Mouse (Mus musculus) forebrain, embryonic 16.5 days (tissue): Measurements from ENCODE around the gene Hsd3b4. TPM values are rescaled to one million over a fixed set of nuclear protein-coding genes. Genes with fewer than 3 reads are reported as not detected.
"Not testable (repeated sequence)": the region's sequence is repeated elsewhere in the genome, so short reads cannot be mapped to it uniquely, and the experiment has no call there.

ENCODE experiments used
- ATAC-seq: fragments of 200-750 bp; cut with Nextera tagmentation; 2 replicates; pipeline ENCODE4 v1.8.0; 2017; ENCODE audit warnings: mild to moderate bottlenecking, moderate library complexity
- H3K27ac ChIP-seq: fragments of 300-500 bp; sonication (generic); 2 replicates; pipeline ENCODE4 v1.5.1; 2014; ENCODE audit warnings: low read length, control low read depth
- H3K27me3 ChIP-seq: fragments of 300-500 bp; sonication (generic); replicated peaks from 2 replicates; pipeline ENCODE4 v1.6.1; 2014; ENCODE audit warnings: low read length; ENCODE audit not compliant: control insufficient read depth, insufficient read depth
- H3K36me3 ChIP-seq: fragments of 300-500 bp; sonication (generic); 2 replicates; pipeline ENCODE4 v1.6.1; 2014; ENCODE audit not compliant: control insufficient read depth, insufficient read depth
- H3K4me1 ChIP-seq: fragments of 300-500 bp; sonication (generic); replicated peaks from 2 replicates; pipeline ENCODE4 v1.6.1; 2014; ENCODE audit warnings: low read length; ENCODE audit not compliant: control insufficient read depth, insufficient read depth
- H3K4me2 ChIP-seq: fragments of 300-500 bp; sonication (generic); 2 replicates; pipeline ENCODE4 v1.6.1; 2014; ENCODE audit warnings: mild to moderate bottlenecking, low read length, control low read depth
- H3K4me3 ChIP-seq: fragments of 300-500 bp; sonication (generic); replicated peaks from 2 replicates; pipeline ENCODE4 v1.5.1; 2014; ENCODE audit warnings: mild to moderate bottlenecking, low read length, control low read depth
- H3K9ac ChIP-seq: fragments of 300-500 bp; sonication (generic); replicated peaks from 2 replicates; pipeline ENCODE4 v1.6.1; 2014; ENCODE audit warnings: low read depth, low read length, control low read depth
- H3K9me3 ChIP-seq: fragments of 300-500 bp; sonication (generic); 2 replicates; pipeline ENCODE4 v1.6.1; 2016; ENCODE audit warnings: low read length; ENCODE audit not compliant: control insufficient read depth
- WGBS: fragments of 180-500 bp; shearing (Covaris S2); extraction: QIAGEN DNeasy Blood & Tissue Kit; methylation state at CpG from one replicate; pipeline ENCODE4 v1.1.7; 2014; 5-methylcytosine and 5-hydroxymethylcytosine counted together
- polyA plus RNA-seq: library from polyadenylated mRNA; unstranded; fragments of >200 nt; fragmentation: Nextera tagmentation; extraction: Ambion mirVana; gene quantifications from 2 replicates; pipeline ENCODE4 v1.2.1, GENCODE M21; 2015

Hsd3b4 gene
- polyA plus RNA-seq, 1 experiment from 2014 or later: not detected

GRCm38 (mm10) chr3:98496762-98497161 lies 13.6 kb downstream of the Hsd3b4 start:
- H3K27me3 ChIP-seq, H3K4me3 ChIP-seq, H3K4me1 ChIP-seq, H3K4me2 ChIP-seq, H3K9me3 ChIP-seq, H3K36me3 ChIP-seq, H3K27ac ChIP-seq, H3K9ac ChIP-seq: not testable (repeated sequence)
- ATAC-seq: peak; percentile 58; the same call in 1 of the 2 replicates
- WGBS: no CpG with 5 or more reads among the region's 2 CpGs

- not testable (repeated sequence) for H3K27me3 ChIP-seq, H3K4me2 ChIP-seq, H3K27ac ChIP-seq, ATAC-seq, H3K9me3 ChIP-seq, H3K4me1 ChIP-seq, H3K9ac ChIP-seq, H3K36me3 ChIP-seq, H3K4me3 ChIP-seq
These were observed 15.3 kb downstream of the Hsd3b4 start for GRCm38 (mm10) chr3:98495055-98495454.

GRCm38 (mm10) chr3:98494184-98494583 lies 16.1 kb downstream of the Hsd3b4 start:
- ATAC-seq, H3K9me3 ChIP-seq, H3K27me3 ChIP-seq, H3K36me3 ChIP-seq, H3K4me3 ChIP-seq, H3K4me1 ChIP-seq, H3K4me2 ChIP-seq, H3K27ac ChIP-seq, H3K9ac ChIP-seq: not testable (repeated sequence)

- H3K9me3 ChIP-seq, H3K27ac ChIP-seq, H3K36me3 ChIP-seq, H3K27me3 ChIP-seq, H3K4me1 ChIP-seq, ATAC-seq, H3K9ac ChIP-seq, H3K4me3 ChIP-seq, H3K4me2 ChIP-seq: not testable (repeated sequence)
These were observed 38.8 kb downstream of the Hsd3b4 start for GRCm38 (mm10) chr3:98471499-98471898.

GRCm38 (mm10) chr3:98471057-98471456 lies 39.3 kb downstream of the Hsd3b4 start:
- WGBS: no CpG with 5 or more reads among the region's 1 CpGs
- H3K27ac ChIP-seq, H3K4me1 ChIP-seq, H3K9ac ChIP-seq, H3K27me3 ChIP-seq, ATAC-seq, H3K36me3 ChIP-seq, H3K4me3 ChIP-seq, H3K9me3 ChIP-seq, H3K4me2 ChIP-seq: not testable (repeated sequence)

- not testable (repeated sequence) for H3K4me3 ChIP-seq, H3K27me3 ChIP-seq, ATAC-seq, H3K27ac ChIP-seq, H3K9ac ChIP-seq, H3K36me3 ChIP-seq, H3K4me2 ChIP-seq, H3K9me3 ChIP-seq, H3K4me1 ChIP-seq
- WGBS: 0% methylated on average over 1 of the region's 2 CpGs
These were observed 41.0 kb downstream of the Hsd3b4 start for GRCm38 (mm10) chr3:98469323-98469722.

GRCm38 (mm10) chr3:98457026-98457425 lies 53.3 kb downstream of the Hsd3b4 start, which contains the start of gene Gm4450:
TSS of gene Gm4450 (minus strand) at chr3:98457126.
- WGBS: no CpG with 5 or more reads among the region's 1 CpGs
- not testable (repeated sequence) for ATAC-seq, H3K36me3 ChIP-seq

GRCm38 (mm10) chr3:98453786-98454185 lies 56.5 kb downstream of the Hsd3b4 start:
- ATAC-seq: not testable (repeated sequence)

More at GRCm38 (mm10) chr3:98457026-98457425, 53.3 kb downstream of the Hsd3b4 start, which contains the start of gene Gm4450:
- H3K4me2 ChIP-seq, H3K4me3 ChIP-seq, H3K9me3 ChIP-seq, H3K9ac ChIP-seq, H3K27me3 ChIP-seq, H3K4me1 ChIP-seq, H3K27ac ChIP-seq: not testable (repeated sequence)

More at GRCm38 (mm10) chr3:98453786-98454185, 56.5 kb downstream of the Hsd3b4 start:
- 74% methylated on average over 5 of the region's 5 CpGs for WGBS
- H3K27ac ChIP-seq, H3K4me2 ChIP-seq, H3K9me3 ChIP-seq, H3K4me1 ChIP-seq, H3K9ac ChIP-seq, H3K4me3 ChIP-seq, H3K27me3 ChIP-seq, H3K36me3 ChIP-seq: not testable (repeated sequence)
